Mouse (Mus musculus) brown adipose tissue, adult 24 weeks (tissue): ENCODE measurements around the gene Rpl35. TPM values are rescaled to one million over a fixed set of nuclear protein-coding genes. Genes with fewer than 3 reads are reported as not detected.

Source experiments
- H3K27ac ChIP-seq: fragments of 200-500 bp; replicated peaks from 2 replicates; pipeline ENCODE4 v1.5.1; 2012; ENCODE audit warnings: low read depth, mild to moderate bottlenecking, low read length
- H3K4me1 ChIP-seq: fragments of 200-500 bp; 2 replicates; pipeline ENCODE4 v1.6.1; 2012; ENCODE audit warnings: low read length, mixed read lengths; ENCODE audit not compliant: control insufficient read depth, insufficient read depth, insufficient read length
- H3K4me3 ChIP-seq: fragments of 200-500 bp; 2 replicates; pipeline ENCODE4 v1.5.1; 2012; ENCODE audit warnings: low read depth, mild to moderate bottlenecking, low read length, moderate library complexity; ENCODE audit not compliant: insufficient read depth
- polyA plus RNA-seq: library from polyadenylated mRNA; stranded (reverse); fragments of >200 nt; gene quantifications from 2 replicates; pipeline ENCODE4 v1.2.4, GENCODE M21; 2012; ENCODE audit not compliant: missing spikeins, insufficient read depth, insufficient read length

Gene Rpl35
- polyA plus RNA-seq, 1 experiment = 120 TPM

- Histone ChIP-seq H3K4me3 (no peak overlapping the region), H3K27ac (no peak overlapping the region), H3K4me1 (peaks cover 19% of the 10 kb centered on the region)
Measured at GRCm38 (mm10) chr2:38977837-38978236, 27.6 kb downstream of the Rpl35 start.

- Histone ChIP-seq H3K4me3 (no peak overlapping the region), H3K27ac (no peak overlapping the region; the same call in 1 of the 2 replicates), H3K4me1 (peaks cover 19% of the 10 kb centered on the region)
Measured at GRCm38 (mm10) chr2:38975941-38976805, 29.3 kb downstream of the Rpl35 start.

GRCm38 (mm10) chr2:38975181-38975580 is 30.2 kb downstream of the Rpl35 start:
- no peak overlapping the region for H3K4me3 ChIP-seq
- no peak overlapping the region for H3K27ac ChIP-seq
- peaks cover 19% of the 10 kb centered on the region for H3K4me1 ChIP-seq

- Histone ChIP-seq H3K27ac (no peak overlapping the region), H3K4me3 (no peak overlapping the region), H3K4me1 (peaks cover 19% of the 10 kb centered on the region)
Measured at GRCm38 (mm10) chr2:38974171-38974570, 31.3 kb downstream of the Rpl35 start.

- peaks cover 19% of the 10 kb centered on the region for H3K4me1 ChIP-seq
- H3K27ac ChIP-seq = 0 out of 2 replicates have a peak overlapping the region, but pooled peaks have one; percentile 7
- H3K4me3 ChIP-seq = no peak overlapping the region
Measured at GRCm38 (mm10) chr2:38973701-38974100, 31.7 kb downstream of the Rpl35 start.

- H3K27ac ChIP-seq = peak overlapping the region; percentile 64
Measured at GRCm38 (mm10) chr2:38973223-38973622, 32.2 kb downstream of the Rpl35 start.

GRCm38 (mm10) chr2:38970057-38970456 is 35.4 kb downstream of the Rpl35 start:
- H3K4me3 ChIP-seq = no peak overlapping the region
- H3K4me1 ChIP-seq = peaks cover 3% of the 10 kb centered on the region
- H3K27ac ChIP-seq = no peak overlapping the region

More at GRCm38 (mm10) chr2:38973223-38973622, 32.2 kb downstream of the Rpl35 start:
- Histone ChIP-seq H3K4me1 (peaks cover 19% of the 10 kb centered on the region), H3K4me3 (no peak overlapping the region)

- no peak overlapping the region for H3K4me3 ChIP-seq
- H3K4me1 ChIP-seq = peaks cover 2% of the 10 kb centered on the region
- no peak overlapping the region for H3K27ac ChIP-seq
Measured at GRCm38 (mm10) chr2:38969650-38970049, 35.8 kb downstream of the Rpl35 start.

- Histone ChIP-seq H3K27ac (no peak overlapping the region), H3K4me1 (no peaks in the 10 kb centered on the region), H3K4me3 (no peak overlapping the region)
Measured at GRCm38 (mm10) chr2:38964198-38964597, 41.2 kb downstream of the Rpl35 start.

- H3K4me3 ChIP-seq = no peak overlapping the region
- no peak overlapping the region for H3K27ac ChIP-seq
- peaks cover 2% of the 10 kb centered on the region; the same call in 1 of the 2 replicates for H3K4me1 ChIP-seq
Measured at GRCm38 (mm10) chr2:38957671-38958223, 47.7 kb downstream of the Rpl35 start.

GRCm38 (mm10) chr2:38956062-38956461 is 49.4 kb downstream of the Rpl35 start:
- Histone ChIP-seq H3K27ac (no peak overlapping the region), H3K4me1 (peaks cover 7% of the 10 kb centered on the region), H3K4me3 (no peak overlapping the region)

- peaks cover 19% of the 10 kb centered on the region for H3K4me1 ChIP-seq
- no peak overlapping the region for H3K4me3 ChIP-seq
- H3K27ac ChIP-seq = peak overlapping the region; percentile 78
Measured at GRCm38 (mm10) chr2:38953152-38953883, 52.1 kb downstream of the Rpl35 start.
